Mouse (Mus musculus): Measurements from ENCODE around the gene Ube2ql1. TPM values are rescaled to one million over a fixed set of nuclear protein-coding genes. Genes with fewer than 3 reads are reported as not detected.

The Ube2ql1 gene
- total RNA-seq (2017) = not detected in 2 replicates

- ATAC-seq (ENCODE audit: extremely low read depth, insufficient number of reproducible peaks, low FRiP score, poor library complexity, severe bottlenecking) = no peak
These were observed at the start of gene Ube2ql1 for GRCm38 (mm10) chr13:69739759-69740135. TSS of gene Ube2ql1 (minus strand) at chr13:69739889.

DNA sequence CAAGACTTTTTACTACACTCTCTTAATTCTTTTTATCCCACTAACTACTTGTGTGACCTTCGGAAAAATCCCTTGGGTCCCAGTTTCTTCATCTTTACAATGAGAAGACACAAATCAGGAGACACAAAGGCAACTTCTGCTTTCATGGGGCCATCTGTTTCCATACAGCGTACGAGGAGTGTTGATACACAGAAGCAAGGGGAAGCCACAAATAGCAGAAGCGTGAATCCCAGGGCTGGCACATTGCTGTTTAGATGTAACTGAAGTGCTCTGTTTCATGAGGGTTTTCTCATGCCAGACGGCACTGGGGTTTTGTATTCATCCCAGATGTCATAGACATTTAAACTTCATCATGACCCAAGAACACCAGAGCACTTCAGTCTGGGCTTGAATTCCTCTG, 49.0 kb upstream of the Ube2ql1 start:
- ATAC-seq (ENCODE audit: extremely low read depth, insufficient number of reproducible peaks, low FRiP score, poor library complexity, severe bottlenecking) = no peak

- no peak for ATAC-seq (ENCODE audit: extremely low read depth, insufficient number of reproducible peaks, low FRiP score, poor library complexity, severe bottlenecking)
These were observed 38.5 kb upstream of the Ube2ql1 start for GRCm38 (mm10) chr13:69778221-69778620.

- ATAC-seq (ENCODE audit: extremely low read depth, insufficient number of reproducible peaks, low FRiP score, poor library complexity, severe bottlenecking) = no peak
These were observed 32.7 kb upstream of the Ube2ql1 start for GRCm38 (mm10) chr13:69772358-69772757.

DNA sequence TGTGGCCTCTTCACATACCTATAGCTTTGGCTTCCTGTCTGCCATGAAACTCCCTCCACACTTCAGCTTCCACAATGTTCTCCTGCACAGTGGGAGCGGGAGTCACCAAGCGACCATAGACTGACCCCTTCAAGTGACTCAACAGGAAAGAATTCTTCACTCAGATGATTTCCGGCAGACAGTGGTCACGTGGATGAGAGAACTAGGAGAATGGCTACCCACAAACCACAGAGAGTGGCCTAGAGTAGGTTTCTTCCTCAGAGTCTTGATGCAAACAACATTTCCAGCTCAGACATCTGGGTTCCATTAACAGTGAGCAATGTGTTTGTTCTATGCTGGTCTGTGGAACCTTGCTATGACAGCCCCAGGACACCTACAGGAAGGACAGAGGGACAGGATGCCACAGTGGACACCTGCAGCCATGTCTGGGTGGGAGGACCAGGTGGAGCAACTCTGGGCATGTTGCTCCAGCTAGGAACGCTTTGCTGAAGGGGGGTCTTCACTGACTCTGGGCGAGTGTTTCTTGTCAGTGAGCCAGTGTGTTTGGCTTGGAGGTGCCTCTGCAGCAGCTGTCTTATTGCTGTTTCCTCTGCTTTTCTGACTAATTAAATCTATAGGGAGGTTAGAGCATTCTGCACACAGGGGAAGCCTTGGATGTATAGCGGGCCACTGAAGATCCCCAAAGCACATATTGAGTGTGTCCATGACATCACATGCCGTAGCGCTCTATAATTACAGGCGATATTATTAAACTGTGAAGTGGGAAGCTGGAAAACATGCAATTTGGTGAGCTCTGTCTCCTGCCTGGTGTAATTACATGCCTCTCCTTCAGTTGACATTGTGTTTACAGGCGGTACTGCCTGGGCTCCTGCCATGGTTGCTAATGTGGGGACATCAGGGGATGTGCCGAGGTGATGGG, 31.1 kb upstream of the Ube2ql1 start:
- no peak for ATAC-seq (ENCODE audit: extremely low read depth, insufficient number of reproducible peaks, low FRiP score, poor library complexity, severe bottlenecking)

GRCm38 (mm10) chr13:69768152-69768551, 28.5 kb upstream of the Ube2ql1 start:
- ATAC-seq (ENCODE audit: extremely low read depth, insufficient number of reproducible peaks, low FRiP score, poor library complexity, severe bottlenecking) = no peak

DNA sequence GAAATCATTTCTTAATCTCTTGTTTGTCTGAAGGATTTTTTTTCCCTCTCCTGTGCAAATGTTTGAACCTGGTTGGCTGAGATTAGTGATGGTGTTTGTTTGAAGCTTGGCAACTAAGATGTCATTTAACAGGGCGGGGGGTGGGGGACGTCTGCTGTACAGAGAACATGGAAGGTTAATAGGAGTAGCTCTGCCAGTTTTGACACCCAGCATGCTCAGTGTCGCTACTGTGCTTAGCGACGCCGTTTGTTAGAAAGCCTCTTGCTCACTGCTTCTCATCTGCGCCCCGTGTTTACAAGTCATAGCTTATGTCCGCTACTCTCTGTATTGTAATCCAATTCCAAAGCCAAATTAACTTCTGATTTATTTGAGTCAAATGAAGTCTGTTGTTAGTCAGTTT, 25.0 kb upstream of the Ube2ql1 start:
- ATAC-seq (ENCODE audit: extremely low read depth, insufficient number of reproducible peaks, low FRiP score, poor library complexity, severe bottlenecking) = no peak

DNA sequence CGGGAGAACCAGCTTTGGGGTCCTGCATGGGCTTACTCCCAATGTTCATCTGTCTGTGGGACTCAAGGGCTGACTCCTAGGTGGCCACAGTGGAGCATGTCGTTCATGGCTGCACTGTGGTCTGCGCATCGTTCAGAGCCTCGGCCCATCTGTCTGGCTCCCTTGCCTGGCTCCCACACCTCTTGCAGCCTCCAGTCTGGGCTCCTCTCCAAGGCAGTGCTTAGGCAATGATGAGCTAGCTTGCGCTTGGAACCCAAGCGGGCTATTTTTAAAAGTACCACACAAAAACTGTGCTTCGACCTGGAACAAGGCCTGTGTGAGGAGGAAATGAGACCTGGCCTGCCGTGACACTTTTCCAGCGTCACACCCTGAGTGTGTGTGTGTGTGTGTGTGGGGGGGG, 21.7 kb upstream of the Ube2ql1 start:
- no peak for ATAC-seq (ENCODE audit: extremely low read depth, insufficient number of reproducible peaks, low FRiP score, poor library complexity, severe bottlenecking)

DNA sequence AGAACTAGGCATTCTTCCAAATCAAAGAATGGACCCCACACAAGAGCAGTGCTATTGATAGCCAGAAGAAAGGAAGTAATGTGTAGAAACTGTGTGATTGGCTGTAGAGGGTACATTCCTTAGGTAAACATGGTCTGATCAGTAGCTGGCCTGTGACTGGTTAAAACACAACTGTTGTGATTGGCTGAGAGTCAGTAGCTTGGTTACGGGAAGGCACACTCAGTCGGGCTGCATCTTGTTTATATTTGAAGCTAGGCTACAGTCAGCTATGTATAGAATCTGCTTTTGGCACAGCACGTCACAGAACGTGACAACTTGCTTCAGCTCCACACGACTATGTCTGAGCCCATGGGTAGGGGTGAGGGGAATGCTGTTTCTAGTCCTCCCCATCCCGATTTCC, 19.3 kb upstream of the Ube2ql1 start:
- ATAC-seq (ENCODE audit: extremely low read depth, insufficient number of reproducible peaks, low FRiP score, poor library complexity, severe bottlenecking) = no peak

GRCm38 (mm10) chr13:69752875-69753274, 13.2 kb upstream of the Ube2ql1 start:
- ATAC-seq (ENCODE audit: extremely low read depth, insufficient number of reproducible peaks, low FRiP score, poor library complexity, severe bottlenecking) = no peak

DNA sequence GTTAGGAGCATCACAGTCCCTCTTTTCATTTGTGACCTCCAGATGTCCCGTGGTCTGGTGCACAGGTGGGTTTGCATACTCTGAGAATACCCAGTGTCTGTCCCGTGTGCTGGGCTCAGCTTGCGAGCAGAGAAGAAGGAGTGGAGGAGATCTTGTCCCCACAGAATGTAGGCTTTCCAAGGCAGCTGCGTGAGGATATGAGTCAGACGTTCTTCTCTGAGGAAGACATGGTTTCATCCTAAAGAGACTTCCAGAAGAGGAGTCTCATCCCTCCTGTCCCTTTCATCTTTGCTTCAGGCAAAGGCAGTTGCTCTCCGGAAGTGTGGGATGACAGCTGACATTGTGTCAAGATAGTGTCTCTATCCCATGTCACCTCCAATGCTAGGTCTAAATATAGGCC, 11.8 kb upstream of the Ube2ql1 start:
- ATAC-seq (ENCODE audit: extremely low read depth, insufficient number of reproducible peaks, low FRiP score, poor library complexity, severe bottlenecking) = no peak

DNA sequence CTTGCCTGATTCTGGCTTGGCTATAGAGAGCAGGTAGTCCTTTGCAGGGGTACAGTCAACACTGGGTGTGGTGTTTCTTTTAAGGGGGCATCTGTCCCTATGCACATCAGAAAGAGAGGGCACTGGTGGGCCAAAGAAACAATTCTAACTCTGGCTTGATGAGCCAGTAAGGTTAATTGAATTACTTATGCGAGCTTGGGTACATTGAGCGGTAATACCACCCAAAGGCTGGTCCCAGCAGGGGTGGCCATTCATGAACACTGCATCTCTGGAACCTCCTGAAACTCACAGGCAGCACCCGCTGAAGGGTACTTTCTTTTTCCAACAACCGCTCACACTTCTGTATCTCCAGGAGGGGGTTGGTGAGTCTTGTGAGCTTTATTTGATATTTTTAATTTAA, 9.1 kb upstream of the Ube2ql1 start:
- ATAC-seq (ENCODE audit: extremely low read depth, insufficient number of reproducible peaks, low FRiP score, poor library complexity, severe bottlenecking) = no peak

- no peak for ATAC-seq (ENCODE audit: extremely low read depth, insufficient number of reproducible peaks, low FRiP score, poor library complexity, severe bottlenecking)
These were observed 919 bp upstream of the Ube2ql1 start for GRCm38 (mm10) chr13:69740331-69741285.

GRCm38 (mm10) chr13:69739091-69739758, 464 bp downstream of the Ube2ql1 start:
- no peak for ATAC-seq (ENCODE audit: extremely low read depth, insufficient number of reproducible peaks, low FRiP score, poor library complexity, severe bottlenecking)

DNA sequence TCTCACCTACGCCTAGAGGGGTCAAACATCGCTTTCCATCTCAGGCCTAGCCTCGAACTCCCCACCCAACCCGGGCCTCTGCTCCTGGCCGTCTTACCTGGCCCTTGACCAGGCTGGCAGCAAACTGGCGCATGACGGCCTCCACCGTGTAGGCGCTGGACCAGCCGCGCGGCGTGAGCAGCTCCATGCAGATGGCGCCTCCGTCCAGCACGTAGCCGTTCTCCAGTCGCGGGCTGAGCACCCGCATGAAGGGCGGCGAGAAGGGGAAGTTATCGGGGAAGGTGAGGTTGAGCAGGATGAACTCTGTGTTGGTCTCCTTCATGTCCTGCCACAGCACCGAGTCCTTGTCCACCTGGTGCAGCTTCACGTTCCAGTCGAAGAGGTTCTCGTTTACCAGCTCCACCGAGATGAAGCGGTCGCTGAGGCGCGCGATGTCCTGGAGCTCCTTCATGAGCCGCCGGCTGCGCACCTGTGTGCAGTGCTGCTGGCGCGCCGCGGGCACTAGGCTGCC, 1.2 kb downstream of the Ube2ql1 start:
- ATAC-seq (ENCODE audit: extremely low read depth, insufficient number of reproducible peaks, low FRiP score, poor library complexity, severe bottlenecking) = no peak

- no peak for ATAC-seq (ENCODE audit: extremely low read depth, insufficient number of reproducible peaks, low FRiP score, poor library complexity, severe bottlenecking)
These were observed 2.1 kb downstream of the Ube2ql1 start for GRCm38 (mm10) chr13:69737444-69738185.

- no peak for ATAC-seq (ENCODE audit: extremely low read depth, insufficient number of reproducible peaks, low FRiP score, poor library complexity, severe bottlenecking)
These were observed 7.1 kb downstream of the Ube2ql1 start for GRCm38 (mm10) chr13:69732636-69733035.

DNA sequence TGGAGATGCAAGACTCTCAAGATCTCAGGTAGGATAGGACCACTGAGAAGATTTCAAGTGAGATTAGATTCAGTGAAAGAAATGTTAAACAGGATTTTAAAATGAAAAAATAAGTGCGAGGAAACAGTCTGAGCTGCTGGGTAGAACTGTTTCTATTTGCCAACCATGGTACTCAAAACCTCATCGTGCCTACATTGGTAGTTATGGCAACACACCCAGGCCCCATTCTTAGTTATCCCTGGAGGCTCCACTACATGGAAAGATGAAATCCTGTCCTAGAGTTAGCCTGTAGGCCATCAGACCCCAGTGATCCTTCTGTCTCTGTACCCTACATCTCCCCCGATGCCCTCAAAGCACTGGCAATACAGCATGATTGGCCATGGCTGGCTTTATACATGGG, 14.3 kb downstream of the Ube2ql1 start:
- ATAC-seq (ENCODE audit: extremely low read depth, insufficient number of reproducible peaks, low FRiP score, poor library complexity, severe bottlenecking) = no peak
